Mouse (Mus musculus) lung, postnatal 36 days (tissue): ENCODE measurements around the gene Hbq1a.
"Not testable (repeated sequence)": the region's sequence is repeated elsewhere in the genome, so short reads cannot be mapped to it uniquely, and the experiment has no call there.

Experiments
- DNase-seq: peaks from one replicate; pipeline ENCODE4 v3.0.0; 2022; ENCODE audit warnings: mixed read lengths

The Hbq1a gene

GRCm38 (mm10) chr11:32299865-32300264 lies at the start of gene Hbq1a:
Gene Hbq1a, plus strand, starts transcription at chr11:32300069.
- DNase-seq: peak; percentile 79

- DNase-seq: no peak
Measured at GRCm38 (mm10) chr11:32250880-32251763, 48.7 kb upstream of the Hbq1a start.

- DNase-seq: no peak
Measured at GRCm38 (mm10) chr11:32253121-32253520, 46.7 kb upstream of the Hbq1a start.

DNA sequence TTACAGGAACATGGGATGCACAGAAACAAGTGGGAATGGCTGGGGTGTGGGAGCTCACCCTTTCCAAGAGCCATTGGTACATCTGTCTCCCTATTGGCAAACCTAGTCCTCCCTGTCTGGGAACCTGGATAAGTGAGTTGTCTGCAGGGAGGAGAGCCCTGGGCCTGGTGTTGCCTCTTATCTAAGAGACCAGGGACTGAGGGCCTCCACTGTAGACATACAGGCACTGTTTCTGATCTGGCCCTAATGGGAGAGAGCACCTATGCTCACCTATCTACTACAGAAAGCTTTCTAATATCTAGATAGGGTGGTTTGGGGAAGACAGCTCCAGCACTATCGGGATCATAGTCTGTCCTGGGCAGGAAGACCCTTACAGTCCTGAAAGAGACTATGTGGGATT lies 43.7 kb upstream of the Hbq1a start:
- no peak for DNase-seq

DNA sequence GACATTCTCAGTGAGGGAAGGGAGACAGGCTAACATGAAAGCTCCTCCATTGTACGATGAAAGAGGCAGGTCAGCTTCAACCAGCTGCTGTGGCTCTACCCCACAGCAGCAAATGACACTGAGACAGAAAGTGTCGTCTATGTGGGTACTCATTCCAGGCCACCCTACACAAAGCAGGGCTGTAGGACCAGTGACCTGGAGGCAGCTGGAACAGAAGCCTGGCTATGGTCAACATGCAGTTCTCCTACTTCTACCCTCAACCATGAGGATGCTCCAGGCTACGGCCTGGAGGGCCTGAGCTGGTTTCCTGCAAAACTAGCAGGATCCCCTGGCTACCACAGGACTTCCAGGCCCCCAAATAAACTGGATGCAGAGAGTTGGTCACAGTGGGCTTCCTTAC lies 43.3 kb upstream of the Hbq1a start:
- DNase-seq: no peak

DNA sequence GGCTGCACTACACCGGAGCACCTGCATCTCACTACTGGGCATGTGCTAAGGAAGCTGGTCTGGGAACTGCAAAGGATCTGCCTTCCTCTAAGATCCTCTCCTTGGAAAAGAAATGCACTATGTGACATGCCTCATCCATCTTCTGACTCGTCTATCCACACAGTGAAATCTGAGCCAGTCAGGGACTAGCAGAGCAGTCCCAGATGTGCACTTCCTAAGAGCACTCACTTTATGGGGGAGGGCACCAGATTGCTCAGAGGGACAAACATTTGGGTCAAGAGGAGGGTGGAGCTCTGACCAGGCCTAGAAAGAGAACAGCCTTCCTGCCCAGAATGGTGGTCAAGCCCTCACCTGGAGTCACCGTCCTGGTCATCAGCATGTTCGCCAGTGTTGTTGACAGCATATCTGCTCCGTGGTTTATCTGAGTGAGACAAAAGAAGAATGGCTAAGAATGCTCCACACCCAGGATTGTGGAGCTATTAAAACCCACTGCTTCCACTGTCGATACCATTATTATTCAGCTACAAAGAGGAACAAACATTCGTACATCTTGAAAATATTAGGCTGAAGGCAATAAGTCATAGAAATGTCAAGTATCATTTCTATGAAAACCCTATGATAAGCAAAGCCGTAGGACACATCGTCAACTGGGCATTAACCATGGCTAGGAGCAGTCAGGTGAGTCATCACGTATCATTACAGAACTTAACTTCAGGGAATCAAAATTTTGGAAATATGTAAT lies 37.0 kb upstream of the Hbq1a start:
- DNase-seq: no peak

DNA sequence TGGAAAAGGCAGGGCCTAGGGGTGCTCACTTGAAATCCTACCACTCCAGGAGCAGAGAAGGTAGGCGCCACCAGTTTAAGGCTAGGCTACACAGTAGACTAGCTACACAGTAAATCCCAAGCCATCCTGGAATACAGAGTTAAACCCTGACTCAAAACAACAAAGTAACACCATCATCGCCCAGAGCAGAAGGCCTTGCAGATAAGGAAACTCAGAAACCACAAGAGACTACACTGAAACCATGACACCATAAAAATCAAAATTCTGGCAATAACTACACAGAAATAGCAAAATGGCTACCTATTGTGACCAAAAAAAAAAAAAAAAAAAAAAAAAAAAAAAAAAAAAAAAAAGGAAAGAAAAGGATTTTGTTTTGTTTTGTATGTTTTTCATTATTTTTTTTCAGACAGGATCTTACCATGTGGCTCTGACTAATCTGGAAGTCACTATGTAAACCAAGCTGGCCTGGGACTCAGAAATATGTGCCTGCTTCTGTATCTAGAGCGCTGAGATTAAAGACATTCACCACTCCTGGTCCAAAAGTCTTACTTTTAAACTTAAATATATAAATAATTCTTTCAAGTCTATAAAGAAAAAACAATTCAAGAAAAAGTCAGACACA lies 34.6 kb upstream of the Hbq1a start:
- no peak for DNase-seq

DNA sequence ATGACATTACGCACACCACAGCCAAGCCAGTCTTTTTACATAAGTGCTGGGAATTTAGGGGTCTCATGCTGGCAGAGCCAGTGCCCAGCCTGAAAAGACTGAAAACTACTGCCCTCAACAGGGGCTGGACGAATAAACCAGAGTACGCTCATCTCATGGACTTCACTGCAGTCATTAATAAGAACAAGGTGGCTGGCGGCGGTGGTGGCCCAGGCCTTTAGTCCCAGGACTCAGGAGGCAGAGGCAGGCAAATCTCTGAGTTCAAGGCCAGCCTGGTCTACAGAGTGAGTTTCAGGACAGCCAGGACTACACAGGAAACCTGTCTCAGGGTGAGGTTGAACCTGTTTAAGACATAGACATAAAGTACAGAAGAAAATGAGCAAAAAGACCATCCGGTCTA lies 33.7 kb upstream of the Hbq1a start:
- DNase-seq: no peak

DNA sequence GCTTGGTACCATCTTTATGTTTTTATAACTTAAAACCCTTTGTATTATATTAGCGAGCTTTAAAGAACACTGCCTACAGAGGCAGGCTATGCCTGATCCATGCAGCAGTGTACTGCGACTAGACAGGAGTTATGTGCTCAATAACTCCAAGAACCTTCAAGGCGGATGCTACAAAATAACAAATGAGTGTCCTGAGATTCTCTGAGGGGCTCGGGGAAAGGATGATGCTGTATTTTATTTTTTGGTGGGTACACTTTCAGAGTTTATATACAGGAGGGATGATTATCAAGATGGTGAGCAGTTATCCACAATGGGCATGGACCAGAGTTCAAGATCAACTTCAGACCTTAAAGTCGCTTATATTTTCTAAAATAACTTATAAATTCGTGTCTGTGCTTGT lies 33.1 kb upstream of the Hbq1a start:
- DNase-seq: no peak

DNA sequence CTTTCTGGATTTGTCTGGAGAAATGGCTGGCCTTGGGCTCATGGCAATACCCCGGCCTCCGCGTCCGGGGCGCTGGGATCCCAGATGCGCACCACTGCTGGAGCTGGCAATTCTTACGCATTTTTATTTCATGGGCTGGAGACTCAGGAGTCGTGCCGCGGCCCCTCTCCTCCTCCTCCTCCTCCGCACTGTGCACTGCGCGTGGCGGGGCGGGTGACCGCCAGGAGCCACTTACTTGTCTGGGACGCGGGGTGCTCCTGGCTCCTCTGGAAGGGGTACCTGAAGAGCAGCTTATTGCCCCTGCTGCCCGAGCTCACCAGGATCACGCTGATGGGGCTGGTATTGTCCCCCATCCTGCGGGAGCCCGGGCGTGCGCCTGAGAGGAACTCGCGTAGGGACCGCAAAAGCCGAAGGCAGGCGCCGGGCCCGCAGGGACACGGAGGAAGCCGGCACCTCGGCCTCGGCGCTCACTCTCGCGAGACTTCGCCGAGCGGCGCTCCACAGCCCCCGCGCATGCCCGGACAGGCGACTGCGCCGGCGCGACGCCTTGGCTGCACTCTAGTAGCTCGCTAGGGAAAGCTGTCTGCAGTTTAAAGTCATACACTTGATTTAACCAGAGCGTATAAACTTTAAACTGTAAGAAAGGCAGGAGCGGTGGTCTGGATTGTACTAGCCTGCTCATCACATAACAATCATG lies 32.5 kb upstream of the Hbq1a start, which contains the start of gene Nprl3:
Gene Nprl3 (minus strand): TSS at position 520 of the 697 bp plus-strand sequence.
- peak; percentile 96 for DNase-seq

- DNase-seq: no peak
Measured at GRCm38 (mm10) chr11:32267964-32268363, 31.9 kb upstream of the Hbq1a start.

DNA sequence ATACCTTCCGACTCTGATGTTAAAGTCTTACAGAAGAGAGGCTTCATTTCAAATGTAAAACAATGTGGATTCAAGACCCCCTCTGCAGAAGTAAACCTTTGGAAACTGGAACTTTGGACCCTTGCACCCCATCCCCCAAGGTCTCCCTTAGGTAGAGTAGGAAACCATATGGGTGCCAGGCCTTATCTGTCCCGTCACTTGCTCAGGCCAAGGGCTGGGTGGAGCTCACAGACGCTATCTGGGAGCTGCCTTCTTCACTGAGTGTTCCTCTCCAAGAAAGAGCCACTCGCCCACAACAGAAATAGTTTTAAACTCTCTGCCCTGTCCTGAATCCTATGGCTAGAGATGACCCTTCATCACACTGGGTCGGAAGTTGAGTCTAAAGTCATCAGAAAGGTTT lies 30.9 kb upstream of the Hbq1a start:
- no peak for DNase-seq

DNA sequence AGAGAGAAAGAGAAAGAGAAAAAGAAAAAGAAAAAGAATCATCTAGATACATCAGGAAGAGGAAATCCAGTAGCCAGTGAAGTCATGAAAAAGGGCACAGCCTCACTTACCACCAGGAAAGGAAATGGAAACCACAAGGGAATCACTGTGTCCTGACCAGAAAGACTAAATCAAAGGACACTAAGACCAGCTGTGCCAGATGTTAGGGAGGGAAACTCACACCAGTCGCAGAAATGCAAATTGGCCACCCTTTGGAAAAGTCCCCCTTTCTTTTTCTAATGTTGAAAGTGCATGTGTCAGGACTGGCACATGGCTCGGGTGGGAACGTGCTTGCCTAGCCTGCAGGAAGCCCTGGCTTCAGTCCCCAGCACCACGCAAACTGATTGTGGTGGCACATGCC lies 28.7 kb upstream of the Hbq1a start:
- no peak for DNase-seq

- DNase-seq: no peak
Measured at GRCm38 (mm10) chr11:32276347-32276746, 23.5 kb upstream of the Hbq1a start, which contains the start of gene Hba-x. Gene Hba-x, plus strand, starts transcription at chr11:32276400.

GRCm38 (mm10) chr11:32277736-32278457 lies 22.0 kb upstream of the Hbq1a start:
- no peak for DNase-seq

DNA sequence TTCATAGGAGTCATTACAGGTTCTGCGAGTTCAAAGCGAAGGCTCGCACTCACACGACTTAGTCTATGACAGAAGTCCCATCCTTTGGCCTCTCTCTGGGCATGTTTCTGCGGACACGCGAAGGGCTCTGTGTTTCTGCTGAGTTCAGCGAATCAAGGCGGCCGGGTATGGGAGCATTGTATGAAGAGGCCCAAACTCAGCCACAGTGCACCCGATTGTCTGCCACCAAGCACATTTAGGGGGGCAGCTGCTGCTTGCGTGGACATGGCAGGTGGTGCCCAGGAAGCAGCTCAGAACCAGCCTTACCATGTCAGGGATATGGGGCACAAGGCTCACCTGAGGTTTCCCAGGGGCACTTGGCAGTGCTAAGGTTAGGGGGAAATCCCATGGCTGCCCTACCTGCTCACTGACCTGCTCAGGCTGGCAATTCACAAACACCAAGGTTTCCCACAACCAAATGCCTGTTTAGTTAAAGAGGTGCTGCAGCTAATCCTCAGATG lies 21.4 kb upstream of the Hbq1a start:
- no peak for DNase-seq

DNA sequence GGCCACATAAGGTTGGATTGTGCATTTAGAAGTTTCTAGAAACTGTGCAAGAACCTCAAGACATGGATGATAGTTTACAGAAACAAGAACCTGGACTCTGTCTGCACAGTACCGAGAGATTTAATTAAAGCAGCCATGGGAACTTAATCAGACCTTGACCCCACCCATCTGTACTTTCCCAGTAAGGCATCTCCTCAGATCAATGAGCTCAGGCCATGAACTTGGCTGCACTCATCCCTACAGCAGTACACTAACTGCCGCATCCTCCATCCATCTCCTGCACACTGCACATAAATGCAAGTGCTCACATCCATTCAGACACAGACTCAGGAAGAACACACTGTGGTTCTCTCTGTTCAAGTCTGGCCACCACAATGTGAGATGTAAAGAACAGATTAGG lies 19.2 kb upstream of the Hbq1a start:
- DNase-seq: no peak

- no peak for DNase-seq
Measured at GRCm38 (mm10) chr11:32281416-32282144, 18.3 kb upstream of the Hbq1a start.

DNA sequence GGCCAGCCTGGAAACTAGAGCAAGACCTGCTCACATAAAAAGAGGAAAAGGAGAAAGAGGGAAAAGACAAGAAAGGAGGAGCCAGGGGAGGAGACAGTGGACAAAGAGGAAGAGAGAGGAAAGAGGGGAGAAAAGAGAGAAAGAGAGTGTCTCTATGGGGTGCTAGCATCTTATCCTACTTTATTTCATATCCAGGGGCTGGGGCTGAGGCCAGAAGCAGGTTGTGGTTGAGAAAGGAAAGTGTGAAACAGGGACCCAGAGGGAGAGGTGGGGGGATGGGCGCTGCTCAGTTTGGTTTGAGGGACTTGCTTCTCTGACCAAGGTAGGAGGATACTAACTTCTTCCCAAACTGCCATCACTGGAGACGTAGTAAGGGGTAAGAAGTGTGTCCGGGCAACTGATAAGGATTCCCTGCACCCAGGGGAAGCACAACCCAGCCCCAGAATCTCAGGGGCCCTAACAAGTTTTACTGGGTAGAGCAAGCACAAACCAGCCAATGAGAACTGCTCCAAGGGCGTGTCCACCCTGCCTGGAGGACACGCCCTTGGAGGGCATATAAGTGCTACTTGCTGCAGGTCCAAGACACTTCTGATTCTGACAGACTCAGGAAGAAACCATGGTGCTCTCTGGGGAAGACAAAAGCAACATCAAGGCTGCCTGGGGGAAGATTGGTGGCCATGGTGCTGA lies 16.6 kb upstream of the Hbq1a start, which contains the start of gene Hba-a1:
Gene Hba-a1 (plus strand): TSS at position 421 of the 687 bp plus-strand sequence.
- not testable (repeated sequence) for DNase-seq

- DNase-seq: not testable (repeated sequence)
Measured at GRCm38 (mm10) chr11:32284582-32284981, 15.3 kb upstream of the Hbq1a start.
